Mouse (Mus musculus) ES-Bruce4 (cell line): Measurements from ENCODE around the gene A530016L24Rik.

Experiments
- CTCF ChIP-seq: IDR thresholded peaks from one replicate; pipeline ENCODE4 v1.8.1; 2011; ENCODE audit warnings: low read depth, low read length
- EP300 ChIP-seq: IDR thresholded peaks from 2 replicates; pipeline ENCODE4 v1.6.1; 2011; ENCODE audit warnings: low read depth, low read length; ENCODE audit not compliant: insufficient read depth
- POLR2A ChIP-seq: IDR thresholded peaks from one replicate; pipeline ENCODE4 v1.8.1; 2011; ENCODE audit warnings: low read length; ENCODE audit not compliant: insufficient read depth

DNA sequence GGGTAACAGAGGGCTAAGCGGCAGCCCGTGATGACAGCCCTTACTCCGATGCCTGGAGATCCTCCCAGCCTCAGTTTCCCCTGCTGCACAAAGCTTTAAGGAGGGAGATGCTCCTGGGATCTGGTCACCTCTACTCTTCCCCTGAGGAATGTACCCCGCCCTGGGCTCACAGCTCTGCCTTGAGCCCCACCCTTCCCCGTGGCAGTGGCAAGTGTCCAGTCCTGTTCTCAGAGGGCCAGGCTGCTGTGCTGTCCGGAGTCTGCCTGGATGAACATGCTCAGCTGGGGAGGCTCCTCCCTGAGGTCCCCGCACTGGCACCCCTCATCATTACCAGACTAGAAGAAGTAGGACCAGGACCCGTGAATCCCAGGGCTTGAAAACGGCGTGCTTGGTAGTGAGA, 21.9 kb upstream of the A530016L24Rik start:
- TF ChIP-seq CTCF (no peak), EP300 (no peak), POLR2A (no peak)
